Mouse (Mus musculus): ENCODE results near the gene Cisd1.

Gene Cisd1

GRCm38 (mm10) chr10:71349290-71349689, 4.5 kb upstream of the Cisd1 start:
- DNase-seq (ENCODE audit: low read depth in 1 of 2, low spot score in 2 of 2): peak; percentile 22 to 23

GRCm38 (mm10) chr10:71348637-71349280, 4.0 kb upstream of the Cisd1 start:
- DNase-seq (ENCODE audit: low read depth in 1 of 2, low spot score in 2 of 2): no peak

GRCm38 (mm10) chr10:71347964-71348636, 3.3 kb upstream of the Cisd1 start:
- peak; percentile 22 to 41 for DNase-seq (ENCODE audit: low read depth in 1 of 2, low spot score in 2 of 2)

GRCm38 (mm10) chr10:71347509-71347949, 2.8 kb upstream of the Cisd1 start, which contains the start of gene Ipmk:
Gene Ipmk, plus strand, starts transcription at chr10:71347763.
- DNase-seq (ENCODE audit: low read depth in 1 of 2, low spot score in 2 of 2): peak; percentile 86 to 94

DNA sequence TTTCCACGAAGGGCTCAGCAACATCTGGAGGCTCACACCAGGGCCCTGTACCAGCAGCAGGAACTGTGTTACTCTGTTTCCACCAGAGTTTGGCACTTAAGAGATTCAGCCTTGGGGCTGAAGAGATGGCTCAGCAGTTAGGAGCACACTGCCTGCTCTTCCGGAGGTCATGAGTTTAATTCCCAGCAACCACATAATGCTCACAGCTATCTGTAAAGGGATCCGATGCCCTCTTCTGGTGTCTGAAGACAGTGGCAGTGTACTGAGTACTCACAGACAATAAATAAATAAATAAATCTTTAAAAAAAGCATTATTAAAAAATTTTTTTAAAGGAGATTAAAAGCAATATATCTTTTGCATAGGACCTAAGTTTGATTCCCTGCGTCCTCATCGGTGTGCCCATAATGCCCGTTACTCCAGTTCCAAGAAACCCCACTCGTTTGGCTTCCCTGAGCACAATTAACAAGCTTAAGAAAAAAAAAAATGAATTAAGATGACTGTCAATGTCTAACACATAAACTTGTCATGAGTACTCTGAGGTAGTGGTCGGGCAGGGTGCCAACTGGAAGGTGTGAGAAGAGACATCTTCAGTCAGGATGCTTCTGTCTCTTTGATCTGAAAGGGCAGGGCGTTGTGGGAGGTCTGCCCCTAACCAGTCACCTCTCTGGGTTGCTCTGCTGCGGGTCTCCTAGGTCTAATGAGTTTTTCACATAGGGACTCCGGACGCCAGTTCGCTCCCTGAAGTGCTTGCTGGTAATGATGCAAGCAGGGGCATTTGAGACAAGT, 2.2 kb upstream of the Cisd1 start:
- no peak for DNase-seq (ENCODE audit: low read depth in 1 of 2, low spot score in 2 of 2)

DNA sequence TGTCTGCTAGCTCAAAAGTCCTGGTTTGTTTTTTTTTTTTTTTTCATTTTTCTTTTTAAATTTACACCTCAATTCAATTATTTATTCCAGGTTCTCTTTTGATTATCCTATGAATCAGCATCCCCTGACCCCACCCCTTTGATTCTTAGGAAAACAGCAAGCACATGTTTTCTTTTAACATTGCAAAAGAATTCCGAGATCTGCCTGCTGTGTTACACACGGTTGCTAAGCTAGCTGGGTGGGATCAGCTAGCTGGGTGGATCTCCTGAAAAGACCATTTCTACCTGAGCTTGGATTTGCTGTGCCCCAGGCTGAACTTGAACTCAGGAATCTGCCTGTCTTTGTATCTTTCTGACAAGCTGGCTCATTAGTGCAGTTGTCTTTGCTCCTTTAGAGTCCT, 1.4 kb upstream of the Cisd1 start:
- DNase-seq (ENCODE audit: low read depth in 1 of 2, low spot score in 2 of 2): no peak

GRCm38 (mm10) chr10:71343567-71344265, 1.0 kb downstream of the Cisd1 start:
- DNase-seq (ENCODE audit: low read depth in 1 of 2, low spot score in 2 of 2): no peak

DNA sequence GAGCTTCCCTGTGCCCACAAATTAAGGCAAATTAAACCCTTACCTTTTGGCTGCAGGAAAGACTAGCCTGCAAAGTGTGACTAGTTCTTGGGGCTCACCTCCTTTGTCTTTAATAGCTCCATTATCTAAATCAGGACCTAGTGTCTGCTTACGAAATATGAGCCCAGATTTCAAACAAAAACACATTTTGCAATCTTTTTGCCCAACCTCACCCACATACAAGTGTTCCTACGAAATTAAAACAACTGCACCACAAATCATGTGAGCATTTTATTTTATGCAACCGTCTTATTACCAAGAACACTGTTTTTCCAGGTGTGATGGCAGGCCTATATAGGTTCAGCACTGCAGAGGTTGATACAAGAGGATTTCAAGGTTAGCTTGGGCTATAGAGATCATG, 1.6 kb downstream of the Cisd1 start:
- no peak for DNase-seq (ENCODE audit: low read depth in 1 of 2, low spot score in 2 of 2)

DNA sequence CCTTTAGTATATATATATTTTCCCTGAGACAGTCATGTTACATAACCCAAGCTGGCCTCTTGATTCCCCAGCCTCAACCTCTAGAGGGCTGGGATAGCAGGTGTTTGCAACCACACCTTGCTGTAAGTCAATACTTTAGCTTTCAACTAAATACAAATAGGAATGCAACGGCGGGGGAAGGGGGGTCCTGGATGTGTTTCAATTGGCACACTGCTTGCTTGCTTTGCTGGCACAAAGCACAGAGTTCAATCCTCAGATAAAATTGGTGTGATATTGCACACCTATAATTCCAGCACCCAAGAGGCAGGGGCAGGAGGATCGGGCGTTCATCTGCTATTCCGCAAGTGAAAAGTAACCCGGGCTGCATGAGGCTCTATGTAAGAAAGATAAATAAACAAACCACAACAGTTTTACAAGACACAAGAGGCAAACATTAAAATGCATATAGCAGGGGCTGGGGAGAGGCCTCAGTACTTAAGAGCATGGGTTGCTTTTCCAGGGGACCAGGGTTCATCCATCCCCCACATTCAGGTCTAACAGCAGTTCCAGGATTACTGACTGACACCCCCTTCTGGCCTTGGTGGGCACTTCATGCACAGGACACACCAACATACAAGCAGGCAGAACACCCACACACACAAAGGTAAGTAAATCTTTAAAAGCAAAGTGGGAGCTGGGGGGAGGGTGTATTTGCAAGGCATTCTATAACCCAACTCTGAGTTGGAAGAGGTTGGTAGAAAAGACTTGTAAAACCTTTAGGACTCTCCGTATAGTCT, 2.5 kb downstream of the Cisd1 start:
- no peak for DNase-seq (ENCODE audit: low read depth in 1 of 2, low spot score in 2 of 2)

DNA sequence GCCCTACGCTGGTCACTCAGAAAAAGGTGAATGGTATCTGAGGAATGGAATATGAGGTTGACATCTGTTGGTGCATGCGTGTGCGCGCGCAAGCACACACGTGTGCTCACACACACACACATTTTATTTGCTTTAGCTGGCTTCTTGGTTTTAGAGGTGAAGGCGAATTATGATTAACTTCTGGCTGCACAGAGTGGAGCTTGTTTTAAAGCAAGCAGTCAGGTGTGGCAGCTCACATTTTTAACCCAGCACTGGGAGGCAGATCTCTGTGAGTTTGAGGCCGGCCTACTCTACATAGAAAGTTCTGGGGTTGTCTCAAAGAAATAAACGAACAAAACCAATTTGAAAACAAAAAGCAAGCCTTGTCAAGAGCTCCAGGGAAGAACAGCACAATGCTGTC, 3.5 kb downstream of the Cisd1 start:
- no peak for DNase-seq (ENCODE audit: low read depth in 1 of 2, low spot score in 2 of 2)

DNA sequence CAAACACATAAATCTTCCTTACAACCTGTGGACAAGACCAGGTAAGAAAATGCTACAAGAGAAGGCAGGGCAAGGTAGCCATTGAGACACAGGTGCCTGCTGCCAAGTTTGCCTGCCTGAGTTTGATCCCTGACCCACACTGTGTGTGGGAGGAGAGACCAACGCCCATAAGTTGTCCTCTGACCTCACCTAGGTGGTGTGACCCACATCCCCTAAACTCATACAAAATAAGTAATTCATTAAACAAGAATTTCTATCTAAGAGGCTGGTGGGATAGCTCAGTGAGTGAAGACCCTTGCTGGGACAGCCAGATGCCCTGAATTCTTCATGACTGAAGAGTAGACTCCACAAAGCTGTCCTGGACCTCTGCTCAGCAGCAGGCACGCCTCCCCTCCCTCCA, 4.6 kb downstream of the Cisd1 start:
- DNase-seq (ENCODE audit: low read depth in 1 of 2, low spot score in 2 of 2): no peak

DNA sequence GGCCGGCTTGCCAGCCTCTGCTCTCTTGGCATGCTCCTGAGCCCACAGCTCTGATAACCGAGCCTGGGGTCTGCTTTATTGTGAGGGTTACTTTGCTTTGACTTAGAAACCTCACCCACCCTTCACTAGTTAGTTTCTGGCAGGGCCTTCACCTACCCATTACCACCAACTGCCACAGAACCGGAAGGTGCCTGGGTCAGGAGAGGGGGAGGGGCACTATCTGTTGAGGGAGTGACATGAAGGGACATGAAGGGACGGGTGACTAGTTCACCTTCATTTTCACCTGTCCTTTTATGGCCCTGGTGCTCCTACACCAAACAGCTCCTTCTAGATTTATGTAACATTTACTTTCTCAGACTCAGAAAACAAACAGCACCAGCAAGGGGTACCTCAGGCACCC, 5.3 kb downstream of the Cisd1 start:
- DNase-seq (ENCODE audit: low read depth in 1 of 2, low spot score in 2 of 2): no peak

DNA sequence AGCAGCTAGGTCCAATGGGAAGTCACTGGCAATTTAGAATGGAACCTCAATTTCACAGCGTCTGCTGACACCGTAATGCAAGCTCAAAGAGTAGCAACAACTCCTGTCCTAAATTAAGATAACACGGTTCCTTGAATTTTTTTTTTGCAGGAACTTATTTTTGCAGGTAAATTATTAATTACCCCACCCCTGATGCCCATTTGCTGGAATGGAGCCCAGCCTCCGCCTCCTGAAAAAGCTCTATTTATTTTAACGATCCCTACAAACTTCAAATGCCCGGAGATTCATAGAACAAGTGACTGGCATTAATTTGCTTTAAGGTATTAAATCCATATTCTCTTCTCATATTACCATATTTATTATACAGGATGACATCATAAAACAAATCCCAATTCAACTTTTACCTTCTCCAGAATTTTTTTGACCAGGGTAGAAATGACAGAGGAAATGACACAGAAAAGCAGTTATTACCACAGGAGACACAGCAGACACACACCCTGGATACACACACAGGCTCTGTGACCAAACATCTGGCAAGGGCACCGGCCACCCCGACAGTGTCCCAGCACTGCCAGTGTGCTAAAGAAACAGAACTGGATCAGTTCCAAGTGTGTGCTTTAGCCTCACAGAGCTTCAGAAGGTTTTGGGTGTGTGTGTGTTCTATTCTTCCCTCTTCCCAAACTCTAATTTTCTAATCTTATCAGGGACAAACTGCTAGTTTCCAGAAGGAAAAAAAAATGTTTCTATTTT, 6.4 kb downstream of the Cisd1 start:
- no peak for DNase-seq (ENCODE audit: low read depth in 1 of 2, low spot score in 2 of 2)

DNA sequence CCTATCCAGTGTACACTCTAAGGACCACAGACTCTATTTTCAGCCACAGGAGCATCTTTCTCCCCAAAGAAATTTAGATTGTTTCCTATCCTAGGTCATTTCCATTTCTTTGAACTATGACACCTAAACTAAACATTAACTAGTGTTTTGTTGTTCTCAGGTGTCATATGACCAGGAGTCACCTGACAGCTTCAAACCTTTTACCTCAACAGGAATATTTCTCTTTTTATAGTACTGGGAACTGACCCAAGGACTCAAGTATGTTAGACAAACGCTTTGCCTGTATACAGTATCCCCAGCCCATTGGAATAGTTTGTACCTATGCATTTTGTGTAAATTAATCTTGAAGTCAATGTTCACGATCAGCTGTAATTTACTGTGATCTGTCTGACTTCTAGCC, 7.0 kb downstream of the Cisd1 start:
- no peak for DNase-seq (ENCODE audit: low read depth in 1 of 2, low spot score in 2 of 2)

DNA sequence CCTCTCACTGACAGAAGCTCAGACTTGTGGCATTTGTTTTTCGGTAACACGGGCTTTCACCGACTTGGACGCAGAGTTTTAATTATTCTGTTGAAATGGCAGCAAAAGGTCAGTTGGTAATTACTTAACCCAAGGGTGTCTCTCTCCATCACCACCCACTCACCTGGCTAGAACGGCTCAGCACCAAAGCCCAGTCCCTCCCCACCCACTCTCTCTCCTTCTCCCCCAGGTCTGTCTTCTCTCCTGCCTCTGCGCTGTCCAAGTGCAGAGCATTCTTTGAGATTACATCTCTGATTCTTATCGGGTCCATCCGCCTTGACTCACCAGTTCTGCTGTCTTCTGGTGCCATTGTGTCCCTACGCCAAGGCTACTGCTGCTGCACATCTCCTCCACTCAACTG, 11.9 kb downstream of the Cisd1 start:
- no peak for DNase-seq (ENCODE audit: low read depth in 1 of 2, low spot score in 2 of 2)

DNA sequence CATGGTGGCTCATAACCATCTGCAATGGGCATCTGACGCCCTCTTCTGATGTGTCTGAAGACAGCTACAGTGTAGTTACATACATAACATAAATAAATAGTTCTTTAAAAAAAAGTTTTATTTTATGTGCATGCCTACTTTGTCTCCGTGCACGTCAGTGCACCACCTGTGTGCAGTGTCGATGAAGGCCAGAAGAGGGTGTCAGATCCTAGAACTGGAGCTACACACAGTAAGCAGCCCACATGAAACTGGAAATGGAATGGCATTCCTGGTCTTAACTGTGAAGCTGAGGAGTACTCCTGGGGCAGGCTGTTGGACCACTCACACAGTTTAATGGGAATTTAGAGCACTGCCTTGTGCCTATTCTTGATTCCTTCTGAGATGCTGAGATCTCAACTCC, 12.4 kb downstream of the Cisd1 start:
- no peak for DNase-seq (ENCODE audit: low read depth in 1 of 2, low spot score in 2 of 2)

GRCm38 (mm10) chr10:71331908-71332307, 12.8 kb downstream of the Cisd1 start:
- DNase-seq (ENCODE audit: low read depth in 1 of 2, low spot score in 2 of 2): no peak

GRCm38 (mm10) chr10:71330070-71330469, 14.7 kb downstream of the Cisd1 start:
- DNase-seq (ENCODE audit: low read depth in 1 of 2, low spot score in 2 of 2): no peak

DNA sequence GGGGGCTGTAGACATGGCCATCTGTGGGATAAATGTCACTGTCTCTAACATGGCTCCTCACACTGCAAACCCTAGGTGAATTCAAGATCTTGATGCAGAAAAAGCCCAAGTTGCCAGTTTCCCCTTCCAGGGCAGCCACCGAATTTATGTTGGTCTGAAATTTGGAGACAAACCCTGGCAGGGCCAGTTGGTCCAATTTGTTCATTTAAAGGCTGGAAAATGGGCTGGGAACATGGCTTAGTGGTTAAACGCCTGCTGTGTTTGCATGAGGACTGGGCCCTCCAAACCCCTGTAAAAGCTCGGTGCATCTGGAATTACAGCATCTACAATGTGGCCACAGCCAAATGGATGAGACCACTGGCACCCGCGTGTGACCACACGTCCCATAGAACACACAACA, 15.5 kb downstream of the Cisd1 start:
- DNase-seq (ENCODE audit: low read depth in 1 of 2, low spot score in 2 of 2): no peak

DNA sequence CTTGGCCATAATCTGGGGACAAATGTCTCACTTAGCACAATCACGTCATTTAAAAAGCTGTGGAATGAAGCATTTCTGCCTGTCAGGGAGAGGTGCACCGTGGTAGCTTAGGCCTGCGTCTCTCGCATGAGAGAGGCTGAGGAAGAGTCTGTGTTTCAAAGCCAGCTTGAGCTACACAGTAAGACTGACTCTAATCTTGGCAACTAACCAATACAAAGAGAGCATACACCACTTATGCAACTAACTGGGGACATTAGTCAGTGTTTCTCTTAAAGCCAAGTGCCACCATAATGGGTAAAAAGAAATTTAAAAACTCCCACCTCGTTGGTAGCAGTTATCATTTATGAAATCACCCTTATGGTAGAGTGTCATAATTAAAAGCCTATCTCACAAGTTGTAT, 15.9 kb downstream of the Cisd1 start:
- DNase-seq (ENCODE audit: low read depth in 1 of 2, low spot score in 2 of 2): no peak
